Mouse (Mus musculus): ENCODE data around the gene Tmem94. TPM values are rescaled to one million over a fixed set of nuclear protein-coding genes. Genes with fewer than 3 reads are reported as not detected.

Tmem94 gene
- total and polyA plus RNA-seq, 3 experiments: 70.6 to 165 (median 85.9) TPM

DNA sequence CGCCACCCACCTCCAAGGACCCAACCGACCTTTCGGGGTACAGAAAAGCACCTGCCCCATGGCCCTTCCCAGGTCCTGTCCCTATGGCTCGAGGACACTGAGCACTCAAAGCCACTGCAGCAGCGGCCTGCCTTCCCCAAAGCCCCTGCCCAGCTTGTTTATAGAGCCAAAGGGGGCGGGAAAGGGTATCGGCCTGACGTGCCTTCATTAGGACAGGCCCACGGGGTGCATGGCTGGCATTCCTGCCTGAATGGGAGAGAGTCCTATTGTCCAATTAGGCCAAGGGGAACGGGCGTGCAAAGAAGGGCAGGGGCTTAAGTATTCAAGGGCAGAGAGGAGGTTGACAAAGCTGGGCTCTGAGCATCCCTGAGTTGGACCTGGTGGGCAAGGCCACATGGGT is 42.7 kb downstream of the Tmem94 start:
- DNase-seq: no peak

DNA sequence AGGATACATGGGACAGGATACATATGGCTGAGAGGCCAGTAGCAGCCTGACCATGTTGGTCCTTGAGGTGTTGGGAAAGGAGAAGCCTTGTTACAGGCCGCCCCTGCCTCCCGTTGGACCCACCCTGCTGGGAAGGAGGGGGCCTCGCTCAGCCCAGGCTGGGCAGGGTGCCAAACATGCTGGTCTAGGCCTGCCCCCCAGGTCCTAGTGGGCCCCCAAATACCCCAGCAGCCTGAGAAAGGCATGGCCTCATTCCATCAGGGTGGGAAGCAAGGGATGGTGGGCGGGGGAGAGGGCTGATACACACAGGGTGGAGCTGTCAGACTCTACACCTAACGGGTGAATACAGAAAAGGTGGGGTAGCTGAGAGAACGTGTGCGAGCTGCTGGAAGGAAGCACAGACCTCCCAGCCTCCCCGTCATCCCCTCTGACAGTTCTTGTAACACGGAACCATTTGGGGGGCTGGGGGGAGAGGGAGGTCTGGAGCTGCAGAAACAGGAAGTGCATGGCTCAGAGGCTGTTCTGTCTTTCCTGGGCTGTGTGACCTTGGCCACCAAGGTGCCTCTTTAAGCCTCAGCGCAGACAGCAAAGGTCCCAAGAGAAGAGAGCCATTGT is 43.6 kb downstream of the Tmem94 start:
- peak; percentile 46 for DNase-seq

DNA sequence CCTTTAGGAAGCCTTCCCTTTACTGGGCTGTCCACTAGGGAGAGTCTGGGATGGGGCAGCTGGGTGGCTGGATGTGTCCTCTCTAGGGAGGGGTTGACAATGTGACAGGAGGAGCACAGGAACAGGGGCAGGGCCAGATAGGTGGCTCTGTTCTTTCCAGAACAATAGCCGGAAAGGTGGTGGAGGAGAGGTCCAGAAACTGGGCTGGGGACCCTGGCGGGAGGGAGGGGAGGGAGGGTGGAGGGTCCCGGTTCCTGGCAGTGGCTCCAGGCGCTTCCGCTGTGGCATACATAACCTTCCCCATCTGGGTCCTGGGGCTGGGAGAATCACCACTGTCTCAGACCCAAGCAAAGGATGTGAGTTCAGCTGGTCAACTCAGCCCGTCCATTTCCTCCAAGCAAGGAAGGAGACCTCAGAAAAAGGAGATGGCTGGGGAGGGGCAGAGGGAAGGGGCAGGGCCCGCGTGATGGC is 44.1 kb downstream of the Tmem94 start:
- peak; percentile 75 for DNase-seq

DNA sequence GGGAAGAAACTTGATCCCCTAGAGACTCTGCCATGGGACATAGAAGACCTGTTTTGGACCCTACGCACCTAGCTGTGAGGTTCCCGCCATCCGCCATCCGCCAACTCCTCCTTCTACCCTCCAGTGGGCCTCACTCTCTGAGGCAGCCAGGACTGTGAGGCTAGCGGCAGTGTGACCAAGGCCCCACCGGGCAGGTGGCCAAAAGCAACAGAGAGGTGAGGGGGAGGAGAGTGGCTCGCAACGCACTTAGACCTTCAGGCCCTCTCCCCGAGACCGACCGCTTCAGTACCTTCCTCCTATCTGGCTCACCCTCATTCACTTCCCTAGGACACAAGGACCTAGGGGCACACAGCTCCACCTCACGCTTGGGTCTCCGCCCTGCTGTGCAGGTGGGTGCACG is 45.1 kb downstream of the Tmem94 start:
- peak; percentile 89 for DNase-seq

DNA sequence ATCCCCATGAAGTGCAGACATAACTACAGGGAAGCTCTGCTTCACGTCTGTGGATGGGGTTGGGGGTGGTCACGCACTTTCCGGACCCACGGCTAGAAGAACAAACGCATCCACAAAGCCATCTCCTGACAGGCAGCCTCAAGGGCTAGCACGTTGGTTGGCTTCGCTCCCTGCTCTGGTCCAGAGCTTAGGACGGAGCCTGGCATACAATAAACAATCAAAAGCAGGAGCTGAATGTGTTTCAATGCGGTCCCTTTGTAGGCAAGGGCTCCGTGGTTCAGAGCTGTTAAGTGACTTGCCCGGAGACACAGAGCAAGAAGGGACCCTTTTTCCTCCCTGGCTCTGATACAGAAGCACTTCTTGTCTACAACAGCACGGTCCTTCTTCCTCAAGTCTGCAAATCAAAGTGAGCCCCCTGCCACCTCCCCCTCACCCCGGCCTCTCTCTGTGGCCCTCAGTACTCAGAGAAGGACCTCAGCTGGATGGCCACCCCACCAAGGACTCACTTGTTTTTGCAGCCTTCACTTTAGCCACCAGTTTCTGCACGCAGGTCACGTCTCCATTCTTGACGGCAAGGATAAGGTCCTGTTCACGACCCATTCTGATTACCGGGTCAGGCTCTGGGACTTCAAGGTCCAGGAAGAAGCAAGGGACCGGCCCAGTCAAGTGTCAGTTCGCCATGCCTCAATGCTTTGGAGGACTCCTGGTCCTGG is 46.3 kb downstream of the Tmem94 start:
- no peak for DNase-seq

DNA sequence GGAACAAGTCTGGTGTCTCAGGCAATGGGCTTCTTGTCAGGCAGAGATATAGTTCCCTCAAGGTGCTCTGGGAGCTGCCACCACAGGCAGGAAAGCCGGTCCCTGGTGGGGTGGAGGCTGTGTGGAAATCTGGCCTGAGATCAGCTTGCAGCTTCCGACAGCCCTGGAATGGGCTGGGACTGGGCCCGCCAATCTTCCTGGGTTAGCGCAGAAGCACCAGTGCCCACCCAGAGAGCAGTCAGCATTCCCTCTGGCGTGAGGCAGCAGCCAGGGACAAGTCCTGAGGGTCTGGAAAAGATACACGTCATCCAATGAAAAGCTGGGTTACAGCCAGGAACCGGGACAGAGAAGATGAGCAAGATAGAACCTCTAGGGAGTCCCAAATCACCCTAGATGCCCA is 46.9 kb downstream of the Tmem94 start:
- peak; percentile 82 for DNase-seq

DNA sequence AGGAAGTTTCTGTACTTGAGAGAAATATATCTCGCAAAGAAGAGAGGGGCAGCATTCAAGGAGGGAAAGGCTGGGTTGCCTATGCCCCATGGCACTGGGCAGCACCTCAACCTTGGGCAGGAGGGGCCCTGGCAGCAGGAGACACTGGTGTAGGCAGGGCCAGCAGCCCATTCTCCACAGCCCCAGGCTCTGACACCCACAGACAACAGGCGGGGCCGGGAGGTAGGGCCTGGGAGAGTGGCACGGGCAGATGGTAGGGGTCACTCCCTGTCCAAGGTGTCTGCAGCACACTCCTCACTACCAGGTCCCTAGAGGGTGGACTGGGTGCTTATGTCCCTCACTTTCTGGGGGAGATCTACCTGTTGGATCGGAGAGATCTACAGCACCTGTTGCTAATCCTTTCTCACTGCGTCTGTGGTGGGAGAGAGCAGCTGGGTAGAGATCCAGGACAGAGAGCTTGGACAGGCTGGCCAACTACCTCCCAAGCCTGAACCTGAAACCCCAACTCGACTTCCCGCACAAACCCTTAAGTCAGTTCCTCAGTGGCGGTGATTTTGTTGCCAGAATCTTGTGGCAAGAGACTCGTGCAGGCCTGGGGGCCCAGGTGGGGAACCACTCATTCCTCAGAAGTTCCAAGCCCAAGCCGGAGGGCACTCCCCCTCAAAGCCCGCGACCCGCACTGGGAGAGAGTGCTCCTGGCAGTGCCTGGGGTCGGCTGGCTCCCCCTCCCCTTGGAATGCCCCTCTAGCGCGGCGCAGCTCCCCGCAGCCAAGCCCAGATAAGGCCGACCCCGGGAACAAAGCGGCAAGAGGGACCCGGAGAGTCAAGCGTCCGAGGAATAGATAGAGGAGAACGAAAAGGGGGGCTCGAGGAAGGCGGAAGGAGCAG is 47.5 kb downstream of the Tmem94 start:
- peak; percentile 79 for DNase-seq

DNA sequence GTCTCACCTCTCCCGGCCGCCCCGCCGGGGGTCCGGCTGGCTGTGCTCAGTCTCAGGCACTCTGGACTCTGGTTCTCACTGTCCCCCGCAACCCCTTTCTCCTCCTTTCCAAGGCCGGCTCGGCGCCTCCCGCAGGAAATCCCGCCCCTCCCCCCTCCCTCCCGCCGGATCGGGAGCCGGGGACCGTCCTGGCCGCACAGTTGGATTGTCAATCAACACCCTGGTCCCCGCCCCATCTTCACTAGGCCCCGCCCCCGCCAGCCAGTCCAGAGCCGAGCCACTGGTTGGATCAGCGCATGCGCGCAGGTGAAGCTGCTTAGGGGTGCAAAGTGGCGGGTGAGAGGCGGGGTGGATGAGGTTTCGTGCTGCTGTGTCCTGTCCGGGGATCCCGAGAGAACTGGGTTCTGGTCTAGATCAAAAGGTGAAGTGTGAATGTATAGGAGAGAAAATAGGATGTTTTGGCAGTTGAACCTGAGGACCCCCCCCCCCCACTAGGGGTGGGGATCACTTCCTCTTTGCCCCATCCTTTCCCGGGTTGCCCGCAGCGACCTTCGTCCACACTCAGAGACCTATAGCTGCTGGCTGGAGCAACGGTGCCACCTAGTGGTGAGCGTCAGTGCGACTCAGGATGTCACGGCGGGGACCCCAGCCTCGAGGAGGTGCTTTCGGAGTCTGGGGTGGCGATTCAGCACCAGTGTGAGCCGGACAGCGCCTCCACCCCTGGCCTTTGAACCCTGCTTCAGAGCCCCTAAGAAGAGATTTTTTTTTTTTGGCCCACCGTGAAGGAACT is 48.5 kb downstream of the Tmem94 start, which contains the start of gene Caskin2:
Gene Caskin2 (minus strand): TSS at position 133 of the 790 bp plus-strand sequence.
- peak; percentile 98 for DNase-seq

DNA sequence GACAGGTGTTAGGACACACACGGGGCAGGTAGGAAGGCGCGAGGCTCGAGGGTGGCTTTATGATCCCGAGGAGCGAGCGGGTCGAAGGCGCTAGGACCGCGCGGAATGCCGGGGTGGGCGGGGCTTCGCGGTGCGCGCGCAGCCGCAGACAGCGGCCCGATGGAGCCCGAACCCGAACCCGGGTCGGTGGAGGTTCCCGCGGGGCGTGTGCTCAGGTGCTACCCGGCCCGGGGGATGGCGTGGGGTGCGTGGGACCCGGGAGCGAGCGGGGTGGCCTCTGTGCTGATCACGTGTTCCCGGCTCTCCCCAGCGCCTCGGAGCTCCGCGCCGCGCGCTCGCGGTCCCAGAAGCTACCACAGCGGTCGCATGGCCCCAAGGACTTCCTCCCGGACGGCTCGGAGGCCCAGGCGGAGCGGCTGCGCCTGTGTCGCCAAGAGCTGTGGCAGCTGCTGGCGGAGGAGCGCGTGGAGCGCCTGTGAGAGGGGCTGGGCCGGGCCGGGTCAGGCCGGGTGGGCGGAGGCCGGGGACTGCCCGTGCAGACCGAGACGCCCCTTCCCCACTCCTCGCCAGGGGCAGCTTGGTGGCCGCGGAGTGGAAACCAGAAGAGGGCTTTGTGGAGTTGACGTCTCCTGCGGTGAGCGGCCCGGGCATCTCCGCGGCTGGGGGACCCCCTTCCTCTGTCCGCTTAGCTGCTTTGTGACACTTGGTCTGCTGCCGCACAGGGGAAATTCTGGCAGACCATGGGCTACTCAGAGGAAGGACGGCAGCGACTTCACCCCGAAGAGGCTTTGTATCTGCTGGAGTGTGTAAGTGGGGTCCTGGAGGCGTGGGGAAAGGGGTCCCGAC is 49.6 kb downstream of the Tmem94 start, which contains the start of gene Tsen54:
Gene Tsen54 (plus strand): TSS at position 120 of the 846 bp plus-strand sequence.
- DNase-seq: peak; percentile 94

DNA sequence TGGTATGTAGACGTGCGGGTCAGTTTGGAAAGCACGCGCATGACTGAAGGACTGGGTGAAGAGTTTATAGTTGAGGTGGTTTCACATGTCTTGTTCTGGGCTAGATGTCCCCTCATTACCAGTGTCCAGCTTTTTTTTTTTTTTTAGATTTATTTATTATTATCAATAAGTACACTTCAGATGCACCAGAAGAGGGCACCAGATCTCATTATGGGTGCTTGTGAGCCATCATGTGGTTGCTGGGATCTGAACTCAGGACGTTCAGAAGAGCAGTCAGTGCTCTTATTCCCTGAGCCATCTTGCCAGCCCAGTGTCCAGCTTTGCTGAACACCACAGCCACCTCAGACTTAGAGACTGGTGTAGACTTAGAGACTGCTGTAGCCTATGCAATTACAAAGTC is 52.1 kb downstream of the Tmem94 start:
- no peak for DNase-seq

DNA sequence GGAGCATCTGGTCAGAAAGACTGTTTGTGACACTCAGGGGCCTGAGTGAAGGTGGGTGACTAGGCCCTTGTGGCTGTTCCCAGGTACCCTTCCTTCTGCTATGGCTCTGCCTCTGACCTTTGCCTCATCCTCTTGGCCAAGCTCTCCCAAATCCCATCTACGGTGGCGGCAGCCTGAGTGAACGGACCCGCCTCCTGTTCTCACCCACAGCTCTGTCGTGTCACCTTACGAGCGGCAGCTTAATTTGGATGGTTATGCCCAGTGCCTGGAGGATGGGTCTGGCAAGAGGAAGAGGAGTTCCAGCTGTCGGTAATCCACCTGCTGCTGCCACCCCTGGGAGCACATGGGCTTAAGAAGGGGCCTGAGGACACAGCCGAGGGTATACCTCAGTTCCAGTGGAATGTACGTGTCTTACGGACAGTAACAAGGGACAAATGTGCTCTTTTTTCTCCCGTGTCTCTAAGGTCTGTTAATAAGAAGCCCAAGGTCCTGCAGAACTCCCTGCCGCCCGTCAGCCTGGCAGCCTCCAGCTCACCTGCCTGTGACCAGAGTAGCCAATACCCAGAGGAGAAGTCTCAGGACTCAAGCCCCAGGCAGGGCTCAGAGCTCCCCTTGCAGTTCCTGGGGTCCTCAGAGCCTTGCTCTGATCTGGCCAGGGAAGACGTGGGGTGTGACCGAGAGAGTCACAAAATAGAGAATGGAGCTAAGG is 54.8 kb downstream of the Tmem94 start:
- DNase-seq: no peak

DNA sequence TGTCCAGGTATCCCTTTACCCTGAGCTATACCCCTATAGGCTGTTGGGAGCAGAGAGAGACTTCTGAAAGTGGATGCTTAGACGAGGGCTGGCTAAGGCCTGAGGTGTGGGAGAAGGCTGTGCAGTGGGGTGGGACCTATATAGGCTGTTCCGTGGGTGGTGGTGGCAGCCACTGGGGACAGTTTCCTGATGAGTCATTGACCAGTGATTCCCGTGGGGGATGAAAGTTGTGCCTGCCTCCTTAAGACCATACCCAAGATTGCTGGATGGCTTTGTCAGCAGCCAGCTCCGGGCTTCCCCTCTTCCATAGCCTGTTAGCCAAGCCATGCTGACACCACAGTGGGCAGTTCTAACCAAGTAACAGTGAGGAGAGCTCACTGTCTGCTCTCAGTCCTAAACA is 55.8 kb downstream of the Tmem94 start:
- DNase-seq: no peak

DNA sequence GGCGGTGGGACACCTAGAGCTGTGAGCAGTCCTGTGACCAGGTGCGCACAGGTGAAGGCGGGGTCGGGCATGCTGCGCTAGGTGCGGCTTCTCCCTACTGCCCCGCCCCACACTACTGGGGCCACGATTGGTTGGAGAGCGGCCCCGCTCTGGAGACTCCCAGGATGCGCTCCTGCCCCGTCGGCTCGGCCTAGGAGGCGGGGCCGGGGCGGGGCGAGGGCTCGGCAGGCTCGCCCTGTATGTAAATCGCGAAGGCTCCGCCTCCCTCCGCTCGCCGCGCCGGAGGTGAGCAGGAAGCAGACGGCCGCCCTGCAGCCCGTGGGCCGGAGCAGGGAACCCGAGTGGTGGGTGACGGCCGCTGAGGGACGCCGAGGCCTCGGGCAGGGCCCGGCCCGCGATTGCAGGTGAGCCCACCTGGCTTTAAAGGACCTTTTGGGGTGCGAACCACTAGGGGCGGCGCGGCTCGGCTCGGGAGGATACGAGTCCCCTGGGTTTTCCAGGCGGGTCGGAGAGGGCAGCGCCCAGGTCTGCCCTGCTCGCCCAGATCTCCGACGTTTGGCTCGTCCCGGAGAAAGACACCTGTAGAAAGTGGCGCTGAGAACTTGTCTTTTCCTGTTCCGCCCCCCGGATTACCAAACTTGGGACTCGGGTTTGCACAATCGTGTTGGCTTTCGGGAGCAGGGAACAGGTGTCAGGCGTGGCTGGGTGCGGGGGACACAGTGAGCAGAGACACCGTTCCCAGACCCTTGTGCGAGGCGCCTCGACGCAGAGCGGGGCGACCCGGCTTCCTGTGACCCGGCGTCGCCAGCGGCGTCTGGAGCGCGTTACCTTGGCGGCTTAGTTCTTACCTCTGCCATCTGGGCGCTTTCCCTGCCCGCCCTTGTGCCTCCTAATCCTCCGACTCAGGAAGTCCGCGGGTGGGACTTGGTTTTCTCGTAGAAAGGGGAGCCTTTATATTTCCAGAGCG is 58.8 kb downstream of the Tmem94 start, which contains the start of gene Llgl2:
Gene Llgl2 (plus strand): TSS at position 276 of the 967 bp plus-strand sequence.
- DNase-seq: peak; percentile 95

DNA sequence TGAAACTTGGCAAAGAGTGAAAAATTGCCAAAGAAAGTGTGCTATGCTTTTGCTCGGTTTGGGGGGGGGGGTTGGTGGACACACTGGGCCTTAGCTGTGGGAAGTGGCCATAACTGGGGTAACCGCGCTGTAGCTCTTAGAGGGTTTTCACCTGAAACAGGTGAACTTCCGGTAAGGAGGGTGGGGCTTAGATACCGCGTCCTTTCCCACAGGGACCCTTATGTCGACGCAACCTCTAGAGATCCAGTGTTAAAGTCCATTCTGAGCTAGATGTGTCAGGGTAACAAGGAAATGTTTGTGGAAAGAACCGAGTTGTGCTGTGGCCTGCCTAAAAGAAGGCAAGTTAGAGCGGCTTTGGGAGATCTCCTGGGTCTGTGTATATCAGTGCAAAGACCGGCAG is 59.6 kb downstream of the Tmem94 start:
- DNase-seq: no peak

DNA sequence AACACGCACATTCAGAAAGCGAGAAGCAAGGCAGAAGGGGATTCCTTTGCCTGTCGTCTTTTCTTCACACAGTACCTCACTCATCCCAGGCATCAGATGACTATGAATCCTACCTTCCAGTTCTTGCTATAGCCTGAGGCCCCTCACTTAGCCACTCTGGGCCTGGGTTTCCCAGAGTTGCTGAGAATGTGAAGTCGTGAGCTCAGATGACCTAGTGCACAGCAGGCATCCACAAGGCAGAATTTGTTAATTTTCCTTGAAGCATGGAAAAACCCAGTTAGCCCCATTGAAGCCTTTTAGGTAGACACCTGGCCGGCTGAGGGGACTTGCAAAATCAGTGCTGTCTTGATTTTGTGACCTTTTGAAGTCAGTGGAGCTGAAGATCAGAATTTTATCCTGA is 61.3 kb downstream of the Tmem94 start:
- DNase-seq: no peak

DNA sequence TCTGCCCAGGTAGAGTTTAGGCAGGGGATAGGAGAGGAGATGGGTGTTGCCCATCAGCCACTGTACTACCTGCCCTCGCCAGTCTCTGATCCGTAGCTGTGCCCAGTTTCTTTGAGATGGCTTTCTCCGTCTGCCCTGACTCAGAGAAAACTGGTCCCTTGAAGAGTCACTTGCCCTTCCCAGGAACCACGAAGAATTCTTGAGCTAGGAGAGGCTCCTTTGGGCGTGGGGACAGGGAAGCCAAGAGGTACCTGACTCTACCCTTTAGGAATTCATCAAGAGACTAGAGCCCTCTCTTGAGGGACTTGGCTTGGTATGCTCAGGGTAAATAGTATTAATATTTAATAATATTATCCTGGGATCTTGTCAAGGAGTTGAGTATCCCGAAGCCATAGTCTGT is 62.4 kb downstream of the Tmem94 start:
- no peak for DNase-seq

DNA sequence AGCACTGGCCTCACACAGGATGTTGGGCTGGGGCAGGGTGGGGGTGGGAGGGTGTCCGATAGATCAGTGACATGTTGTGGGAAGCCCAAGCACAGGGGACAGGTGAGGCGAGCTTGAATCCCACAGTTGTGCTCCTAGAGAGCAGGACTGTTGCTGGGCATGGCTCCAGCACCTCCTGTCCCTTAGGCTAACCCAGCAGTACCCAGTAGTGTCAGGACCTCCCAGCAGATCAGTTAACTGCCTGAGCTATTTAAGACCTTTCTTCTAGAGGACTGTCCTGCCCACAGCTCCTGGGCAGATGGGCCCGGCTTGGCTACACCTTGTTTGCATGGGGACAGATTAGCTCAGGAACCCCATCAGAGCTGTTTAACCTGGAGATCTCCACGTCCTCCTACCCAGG is 63.8 kb downstream of the Tmem94 start:
- DNase-seq: no peak

DNA sequence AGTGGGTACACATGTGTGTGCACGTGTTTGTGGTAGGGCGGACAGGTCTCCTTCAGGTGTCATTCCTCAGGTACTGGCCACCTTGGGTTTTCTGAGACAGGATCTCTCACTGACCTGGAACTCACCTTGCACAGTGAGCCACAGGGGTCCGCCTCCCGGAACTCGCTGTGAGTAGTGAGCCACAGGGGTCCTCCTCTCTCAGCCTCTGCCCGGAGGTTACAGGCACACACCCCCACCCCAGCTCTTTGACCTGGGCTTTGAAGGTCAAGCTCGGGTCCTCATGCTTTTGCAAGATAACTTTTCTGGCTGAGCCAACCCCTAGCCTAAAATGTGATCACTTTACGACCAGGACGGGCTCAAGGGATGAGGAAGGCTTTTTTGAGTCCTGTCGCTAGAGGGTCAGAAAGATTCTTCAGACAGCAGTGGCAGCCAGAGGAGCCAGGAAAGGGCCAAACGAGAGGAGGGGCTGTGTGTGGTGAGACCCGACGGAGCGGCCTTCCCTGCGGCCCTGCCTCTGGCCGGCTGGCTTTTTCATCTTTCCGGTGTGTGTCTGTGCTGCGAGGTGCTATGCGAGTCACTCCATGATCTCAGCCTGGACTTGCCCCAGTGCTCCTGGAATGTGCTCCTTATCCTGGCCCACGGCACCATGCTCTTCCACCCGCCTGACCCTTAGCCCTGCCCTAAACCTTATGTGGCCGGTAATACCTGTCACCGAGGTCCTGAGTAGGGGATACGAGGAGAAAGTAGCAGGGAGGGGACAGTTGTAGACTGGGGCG is 65.5 kb downstream of the Tmem94 start:
- DNase-seq: no peak

All from adrenal gland, adult 2 months (tissue).